Mouse (Mus musculus) MEL (cell line): Measurements from ENCODE around the gene Lmo7. TPM values are rescaled to one million over a fixed set of nuclear protein-coding genes. Genes with fewer than 3 reads are reported as not detected.

Experiments used
- DNase-seq: peaks from one replicate; pipeline ENCODE4 v3.0.0; 2011; ENCODE audit warnings: low read depth, low spot score
- H3K27ac ChIP-seq: 2 replicates; pipeline ENCODE4 v1.5.1; 2012; ENCODE audit warnings: low read depth, mild to moderate bottlenecking, control low read depth, low read length, moderate library complexity; ENCODE audit not compliant: control insufficient read depth
- H3K27me3 ChIP-seq, 2 experiments: fragments of 150-350 bp in 1 of 2; sonication (generic) in 1 of 2; 2 replicates each; pipeline ENCODE4 v1.6.1; 2012; ENCODE audit warnings: low read length in 2 of 2, mild to moderate bottlenecking in 2 of 2, improper control_type of control experiment in 1 of 2, moderate library complexity in 1 of 2; ENCODE audit not compliant: insufficient read depth in 2 of 2, control insufficient read depth in 1 of 2
- H3K36me3 ChIP-seq, 2 experiments: 2 replicates each; pipeline ENCODE4 v1.6.1; 2012 to 2014; ENCODE audit warnings: low read length in 2 of 2, improper control_type of control experiment in 1 of 2, inconsistent platforms in 1 of 2, mild to moderate bottlenecking in 1 of 2; ENCODE audit not compliant: insufficient read depth in 2 of 2, control insufficient read depth in 1 of 2
- H3K4me1 ChIP-seq, 2 experiments: fragments of 150-350 bp in 1 of 2; sonication (generic) in 1 of 2; 2 replicates each; pipeline ENCODE4 v1.6.1; 2012; ENCODE audit warnings: low read length in 2 of 2, improper control_type of control experiment in 1 of 2, mild to moderate bottlenecking in 1 of 2; ENCODE audit not compliant: insufficient read depth in 2 of 2, control insufficient read depth in 1 of 2
- H3K4me3 ChIP-seq, 2 experiments: fragments of 150-350 bp in 1 of 2; sonication (generic) in 1 of 2; 2 replicates each; pipeline ENCODE4 v1.5.1; 2012; ENCODE audit warnings: low read depth in 2 of 2, low read length in 2 of 2, mild to moderate bottlenecking in 2 of 2, moderate library complexity in 2 of 2, control low read depth in 1 of 2, improper control_type of control experiment in 1 of 2; ENCODE audit not compliant: control insufficient read depth in 1 of 2, insufficient read depth in 1 of 2
- H3K79me2 ChIP-seq: 2 replicates; pipeline ENCODE4 v1.6.1; 2012; ENCODE audit warnings: mild to moderate bottlenecking, low read length, moderate library complexity; ENCODE audit not compliant: control insufficient read depth, poor library complexity, insufficient read depth
- H3K9ac ChIP-seq: 2 replicates; pipeline ENCODE4 v1.6.1; 2012; ENCODE audit warnings: low read depth, mild to moderate bottlenecking, control low read depth, low read length, moderate library complexity; ENCODE audit not compliant: control insufficient read depth, poor library complexity, severe bottlenecking
- H3K9me3 ChIP-seq: fragments of 150-350 bp; sonication (generic); replicated peaks from 2 replicates; pipeline ENCODE4 v1.6.1; 2012; ENCODE audit warnings: mild to moderate bottlenecking, low read length, improper control_type of control experiment, moderate library complexity; ENCODE audit not compliant: insufficient read depth
- BHLHE40 ChIP-seq: IDR thresholded peaks from 2 replicates; pipeline ENCODE4 v1.6.1; 2012; ENCODE audit warnings: low read depth, mild to moderate bottlenecking, inconsistent platforms, low read length, improper control_type of control experiment, borderline replicate concordance
- CHD1 ChIP-seq: IDR thresholded peaks from 2 replicates; pipeline ENCODE4 v1.6.1; 2012; ENCODE audit warnings: low read depth, mild to moderate bottlenecking, inconsistent platforms, low read length, improper control_type of control experiment
- CHD2 ChIP-seq: IDR thresholded peaks from 2 replicates; pipeline ENCODE4 v1.6.1; 2011; ENCODE audit warnings: low read length, improper control_type of control experiment
- EP300 ChIP-seq, 2 experiments: IDR thresholded peaks; 2 replicates each; pipeline ENCODE4 v1.6.1; 2011; ENCODE audit warnings: improper control_type of control experiment in 2 of 2, low read length in 2 of 2, low read depth in 1 of 2, mild to moderate bottlenecking in 1 of 2
- GABPA ChIP-seq: IDR thresholded peaks from 2 replicates; pipeline ENCODE4 v1.6.1; 2012; ENCODE audit warnings: low read depth, mild to moderate bottlenecking, inconsistent platforms, low read length, improper control_type of control experiment, moderate library complexity
- GATA1 ChIP-seq: IDR thresholded peaks from 2 replicates; pipeline ENCODE4 v1.6.1; 2011; ENCODE audit warnings: low read depth, low read length, improper control_type of control experiment
- HCFC1 ChIP-seq: IDR thresholded peaks from 2 replicates; pipeline ENCODE4 v1.6.1; 2012; ENCODE audit warnings: low read depth, mild to moderate bottlenecking, inconsistent platforms, low read length, improper control_type of control experiment, moderate library complexity
- JUND ChIP-seq: IDR thresholded peaks from 2 replicates; pipeline ENCODE4 v1.6.1; 2011; ENCODE audit warnings: low read depth, mild to moderate bottlenecking, improper control_type of control experiment, low read length
- MAFK ChIP-seq: IDR thresholded peaks from 2 replicates; pipeline ENCODE4 v1.6.1; 2011; ENCODE audit warnings: low read depth, mild to moderate bottlenecking, low read length, improper control_type of control experiment, borderline replicate concordance
- MXI1 ChIP-seq: IDR thresholded peaks from 2 replicates; pipeline ENCODE4 v1.6.1; 2011; ENCODE audit warnings: mild to moderate bottlenecking, low read depth, low read length, improper control_type of control experiment
- MYB ChIP-seq: IDR thresholded peaks from 2 replicates; pipeline ENCODE4 v1.6.1; 2011; ENCODE audit warnings: mild to moderate bottlenecking, low read depth, low read length, improper control_type of control experiment
- MYC ChIP-seq: IDR thresholded peaks from 2 replicates; pipeline ENCODE4 v1.6.1; 2011; ENCODE audit warnings: low read depth, mild to moderate bottlenecking, low read length, improper control_type of control experiment, moderate library complexity
- NELFE ChIP-seq: IDR thresholded peaks from 2 replicates; pipeline ENCODE4 v1.6.1; 2011; ENCODE audit warnings: low read depth, low read length, improper control_type of control experiment
- NRF1 ChIP-seq: IDR thresholded peaks from 2 replicates; pipeline ENCODE4 v1.6.1; 2014; ENCODE audit warnings: low read depth, mild to moderate bottlenecking, inconsistent platforms, low read length, improper control_type of control experiment, moderate library complexity; ENCODE audit not compliant: poor library complexity, insufficient read depth, severe bottlenecking
- RAD21 ChIP-seq: IDR thresholded peaks from 2 replicates; pipeline ENCODE4 v1.6.1; 2011; ENCODE audit warnings: mild to moderate bottlenecking, low read depth, low read length, improper control_type of control experiment
- RCOR1 ChIP-seq: IDR thresholded peaks from 2 replicates; pipeline ENCODE4 v1.6.1; 2012; ENCODE audit warnings: low read depth, mild to moderate bottlenecking, inconsistent platforms, low read length, improper control_type of control experiment
- TAL1 ChIP-seq: IDR thresholded peaks from 2 replicates; pipeline ENCODE4 v1.6.1; 2012; ENCODE audit warnings: mild to moderate bottlenecking, inconsistent platforms, low read length, moderate library complexity, mixed read lengths
- TCF12 ChIP-seq: IDR thresholded peaks from 2 replicates; pipeline ENCODE4 v1.6.1; 2014; ENCODE audit warnings: low read depth, mild to moderate bottlenecking, inconsistent platforms, low read length, improper control_type of control experiment, moderate library complexity
- UBTF ChIP-seq: IDR thresholded peaks from 2 replicates; pipeline ENCODE4 v1.6.1; 2012; ENCODE audit warnings: low read depth, mild to moderate bottlenecking, inconsistent platforms, low read length, improper control_type of control experiment, moderate library complexity, borderline replicate concordance; ENCODE audit not compliant: insufficient read depth
- USF2 ChIP-seq, 2 experiments: IDR thresholded peaks; 2 replicates each; pipeline ENCODE4 v1.6.1; 2011 to 2012; ENCODE audit warnings: improper control_type of control experiment in 2 of 2, low read length in 2 of 2, borderline replicate concordance in 1 of 2, inconsistent platforms in 1 of 2, low read depth in 1 of 2, mild to moderate bottlenecking in 1 of 2; ENCODE audit not compliant: insufficient read depth in 1 of 2
- ZMIZ1 ChIP-seq: IDR thresholded peaks from 2 replicates; pipeline ENCODE4 v1.6.1; 2012; ENCODE audit warnings: low read depth, mild to moderate bottlenecking, inconsistent platforms, low read length, improper control_type of control experiment, moderate library complexity
- polyA plus RNA-seq, 2 experiments: library from polyadenylated mRNA; stranded (reverse) in 1 of 2; unstranded in 1 of 2; fragments of >175 nt in 1 of 2; fragments of >200 nt in 1 of 2; gene quantifications; 2 replicates each; pipeline versions ENCODE4 v1.2.1 to v1.2.4; 2012; ENCODE audit warnings: low replicate concordance in 2 of 2, low read depth in 1 of 2; ENCODE audit not compliant: insufficient read length in 2 of 2, insufficient read depth in 1 of 2, missing spikeins in 1 of 2
- total RNA-seq: library from RNA; depleted of rRNA; stranded (reverse); fragments of 300-350 nt; gene quantifications from 2 replicates; pipeline ENCODE4 v1.2.3, GENCODE M21; 2012

Gene Lmo7
- total and polyA plus RNA-seq, 3 experiments = not detected

GRCm38 (mm10) chr14:101964956-101965355 is 235.2 kb downstream of the Lmo7 start:
- Histone ChIP-seq H3K9me3 (no peaks in the 10 kb centered on the region), H3K79me2 (no peaks in the 10 kb centered on the region), H3K27me3 (no peaks in the 10 kb centered on the region), H3K27ac (no peak overlapping the region), H3K36me3 (no peaks in the 10 kb centered on the region), H3K4me1 (no peaks in the 10 kb centered on the region), H3K4me3 (no peak overlapping the region), H3K9ac (no peak overlapping the region)
- DNase-seq = no peak
- TF ChIP-seq MXI1 (no peak), CHD2 (no peak), EP300 (IDR thresholded peaks at IDR 0.05; ENCODE audit: low read depth in 1 of 2, low read length in 2 of 2) (no peak)

DNA sequence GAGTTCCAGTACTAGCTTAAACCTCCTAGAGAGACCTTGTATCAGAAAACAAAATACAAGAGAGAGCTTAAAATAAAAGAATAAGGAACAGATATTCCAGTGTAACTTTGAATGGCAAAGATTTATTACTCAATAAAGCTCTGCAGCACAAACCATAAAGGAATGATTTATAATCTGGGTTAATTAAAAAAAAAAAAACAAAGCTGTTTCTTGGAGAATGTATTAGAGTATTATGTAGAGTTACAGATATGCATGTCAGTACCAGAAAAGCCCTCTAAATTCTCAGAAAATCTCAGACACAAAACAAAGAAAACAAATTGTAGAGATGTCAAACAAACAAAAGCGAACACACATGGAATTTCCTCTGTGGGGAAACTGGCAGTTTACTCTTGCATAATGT is 243.0 kb downstream of the Lmo7 start:
- no peaks in the 10 kb centered on the region for H3K79me2 ChIP-seq
- H3K36me3 ChIP-seq = no peaks in the 10 kb centered on the region
- DNase-seq = no peak
- no peaks in the 10 kb centered on the region for H3K27me3 ChIP-seq
- H3K9ac ChIP-seq = no peak overlapping the region
- H3K9me3 ChIP-seq = no peaks in the 10 kb centered on the region
- no peak overlapping the region for H3K4me3 ChIP-seq
- no peaks in the 10 kb centered on the region for H3K4me1 ChIP-seq
- H3K27ac ChIP-seq = no peak overlapping the region
- TF ChIP-seq GATA1 (no peak), BHLHE40 (no peak), UBTF (no peak), CHD2 (no peak), NRF1 (no peak), MYC (no peak), JUND (no peak), GABPA (no peak), NELFE (no peak), HCFC1 (no peak), RCOR1 (no peak), ZMIZ1 (no peak), TAL1 (no peak), MAFK (no peak), RAD21 (no peak), USF2 (IDR thresholded peaks at IDR 0.05; ENCODE audit: borderline replicate concordance in 1 of 2, insufficient read depth in 1 of 2, low read depth in 1 of 2, low read length in 2 of 2) (no peak), TCF12 (no peak), MYB (no peak), CHD1 (no peak)
